Mouse (Mus musculus): ENCODE measurements at regions not wholly inside any gene's neighbourhood (a gene's known extent, or its start where the extent isn't known, plus 50 kb on each side); places are given as distances from the start of the nearest gene placed in this dataset.

DNA sequence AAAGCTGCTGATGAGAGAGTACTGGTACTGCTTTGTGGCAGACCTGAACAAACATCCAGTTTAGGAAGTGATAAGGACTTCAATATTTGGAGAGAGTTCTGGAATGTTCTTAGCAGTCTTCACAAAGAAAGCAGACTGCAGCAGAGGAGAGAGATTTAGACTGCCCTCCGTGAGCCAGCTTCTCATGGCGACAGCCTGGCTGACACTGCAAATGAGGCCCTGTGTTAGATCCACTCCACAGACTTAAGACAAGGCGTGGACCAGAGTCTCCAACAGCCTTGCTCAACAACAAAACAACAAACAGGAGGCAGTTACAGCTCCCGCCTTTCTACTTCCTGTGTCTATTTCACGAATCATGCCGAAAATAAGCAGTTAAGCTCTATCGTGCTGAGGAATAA is 81.9 kb downstream of the Gm21962 start:
- TF ChIP-seq POLR2A (IDR thresholded peaks at IDR 0.05; ENCODE audit: insufficient read length, low read depth) (no peak), MAX (IDR thresholded peaks at IDR 0.05; ENCODE audit: low read depth) (no peak), MYOG (IDR thresholded peaks at IDR 0.05; ENCODE audit: control insufficient read depth in 1 of 3, insufficient read depth in 1 of 3, insufficient read length in 2 of 3, low read depth in 2 of 3) (no peak), MYOD1 (IDR thresholded peaks at IDR 0.05; ENCODE audit: control insufficient read depth in 1 of 3, insufficient read length in 2 of 3, low read depth in 2 of 3) (no peak), USF1 (IDR thresholded peaks at IDR 0.05; ENCODE audit: low read depth) (no peak), TCF12 (IDR thresholded peaks at IDR 0.05; ENCODE audit: insufficient read depth, poor library complexity, severe bottlenecking) (no peak), E2F4 (IDR thresholded peaks at IDR 0.05; ENCODE audit: insufficient read depth) (no peak), POLR2AphosphoS2 (IDR thresholded peaks at IDR 0.05; ENCODE audit: insufficient read length, low read depth) (no peak), SRF (IDR thresholded peaks at IDR 0.05; ENCODE audit: control insufficient read depth, insufficient read length, low read depth) (no peak), REST (IDR thresholded peaks at IDR 0.05; ENCODE audit: insufficient read depth, insufficient read length) (no peak), CEBPB (IDR thresholded peaks at IDR 0.05; ENCODE audit: insufficient read depth, poor library complexity, severe bottlenecking) (no peak)
